Mouse (Mus musculus): ENCODE data around the gene Tmod4.

GRCm38 (mm10) chr3:95174011-95174592 is 49.8 kb downstream of the Tmod4 start:
- TF ChIP-seq POLR2A (IDR thresholded peaks at IDR 0.05; ENCODE audit: borderline replicate concordance, low read depth, low read length) (no peak), CTCF (IDR thresholded peaks at IDR 0.05; ENCODE audit: low read depth, low read length) (no peak)
